11 mouse cellular contexts compared by ENCODE assay signal in genomic region chr19:22596715-22597114, GRCm38 (mm10).
DNase-seq lines count a peak whose midpoint lies in the region; ATAC-seq and TF ChIP-seq lines count a peak whose summit lies in the region.
"Had no signal": no experiment of that assay in that cellular context is flagged by ENCODE, and none has a peak within 500 bp of the region (broad histone marks: within the 10 kb centered on the region; RNA-seq: fewer than 3 reads in every experiment).

No protein-coding gene starts in this region.

- no peak for TF ChIP-seq POLR2A in myocyte (IDR thresholded peaks at IDR 0.05; ENCODE audit: insufficient read length, low read depth)

- no peak for ATAC-seq in heart, postnatal 0 days (ENCODE audit: insufficient read depth, low read depth)
- ATAC-seq in stomach, postnatal 0 days (ENCODE audit: low FRiP score, low TSS enrichment) = no peak
- no peak for ATAC-seq in midbrain, embryonic 14.5 days (ENCODE audit: low FRiP score, low TSS enrichment)

- H3K9me3 ChIP-seq in heart, postnatal 0 days (replicated peaks; ENCODE audit: control insufficient read depth, low read length) = no peaks in the 10 kb centered on the region
- no peaks in the 10 kb centered on the region for H3K9me3 ChIP-seq in stomach, postnatal 0 days (ENCODE audit: control insufficient read depth, low read length)
- H3K9me3 ChIP-seq in midbrain, embryonic 14.5 days (ENCODE audit: control insufficient read depth, low read length) = no peaks in the 10 kb centered on the region
- H3K9me3 ChIP-seq: forebrain, embryonic 10.5 days; kidney, embryonic 15.5 days had no signal

- H3K36me3 ChIP-seq in heart, postnatal 0 days (replicated peaks; ENCODE audit: control insufficient read depth, insufficient read depth, low read length) = no peaks in the 10 kb centered on the region
- H3K36me3 ChIP-seq in myocyte (ENCODE audit: control insufficient read depth, insufficient read depth) = no peaks in the 10 kb centered on the region
- H3K36me3 ChIP-seq in stomach, postnatal 0 days (ENCODE audit: control insufficient read depth, insufficient read depth, low read length) = no peaks in the 10 kb centered on the region
- H3K36me3 ChIP-seq in midbrain, embryonic 14.5 days (ENCODE audit: control insufficient read depth, insufficient read depth, low read length) = no peaks in the 10 kb centered on the region
- H3K36me3 ChIP-seq: forebrain, embryonic 10.5 days; kidney, embryonic 15.5 days had no signal

- no peak for TF ChIP-seq EP300 in heart, postnatal 0 days (IDR thresholded peaks at IDR 0.05; ENCODE audit: low read depth)
- no peak for TF ChIP-seq EP300 in stomach, postnatal 0 days (optimal IDR thresholded peaks at IDR 0.05)

- no peak overlapping the region for H3K9ac ChIP-seq in heart, postnatal 0 days (replicated peaks; ENCODE audit: low read depth, low read length)
- H3K9ac ChIP-seq in stomach, postnatal 0 days (ENCODE audit: low read length) = no peak overlapping the region
- H3K9ac ChIP-seq in midbrain, embryonic 14.5 days (replicated peaks; ENCODE audit: low read length) = no peak overlapping the region
- H3K9ac ChIP-seq: kidney, embryonic 15.5 days had no signal

- WGBS in heart, postnatal 0 days = 14% methylated on average over 3 of the region's 3 CpGs
- 20% methylated on average over 3 of the region's 3 CpGs for WGBS in stomach, postnatal 0 days
- 71% methylated on average over 3 of the region's 3 CpGs for WGBS in midbrain, embryonic 14.5 days

- TF ChIP-seq CTCF in heart, postnatal 0 days (IDR thresholded peaks at IDR 0.05; ENCODE audit: low read depth) = no peak
- TF ChIP-seq CTCF in stomach, postnatal 0 days (IDR thresholded peaks at IDR 0.05; ENCODE audit: low read depth) = no peak

- no peaks in the 10 kb centered on the region for H3K79me2 ChIP-seq in myocyte (ENCODE audit: control insufficient read depth, insufficient read depth)

- H3ac ChIP-seq in myocyte (ENCODE audit: control insufficient read depth, insufficient read length) = no peak overlapping the region

- DNase-seq in heart, postnatal 0 days (ENCODE audit: low spot score) = peak; percentile 20
- DNase-seq in heart, adult 8-10 months (ENCODE audit: low spot score) = no peak
- DNase-seq in cerebellum, adult 9-10 months = peak; percentile 44
- DNase-seq in gonadal fat pad, adult 2 months (ENCODE audit: low read depth) = peak; percentile 4
- no peak for DNase-seq in stomach, postnatal 0 days (ENCODE audit: low spot score)
- DNase-seq in midbrain, embryonic 14.5 days = no peak
- DNase-seq in adrenal gland, adult (ENCODE audit: inconsistent age in 2 of 2, low spot score in 1 of 2) = no peak
- DNase-seq: thymus, postnatal 25 days had no signal

- no peak overlapping the region for H3K27ac ChIP-seq in heart, postnatal 0 days (ENCODE audit: low read depth)
- no peak overlapping the region for H3K27ac ChIP-seq in stomach, postnatal 0 days (replicated peaks)
- no peak overlapping the region for H3K27ac ChIP-seq in midbrain, embryonic 14.5 days (replicated peaks; ENCODE audit: low read depth, low read length)
- H3K27ac ChIP-seq: forebrain, embryonic 10.5 days; kidney, embryonic 15.5 days had no signal

- no peak overlapping the region for H3K4me2 ChIP-seq in heart, postnatal 0 days (ENCODE audit: low read depth, low read length)
- no peak overlapping the region for H3K4me2 ChIP-seq in myocyte (ENCODE audit: low read depth)
- no peak overlapping the region for H3K4me2 ChIP-seq in stomach, postnatal 0 days (replicated peaks; ENCODE audit: low read depth)
- no peak overlapping the region for H3K4me2 ChIP-seq in midbrain, embryonic 14.5 days (ENCODE audit: low read length)
- H3K4me2 ChIP-seq: kidney, embryonic 15.5 days had no signal

- H3K27me3 ChIP-seq in heart, postnatal 0 days (ENCODE audit: control insufficient read depth, insufficient read depth, low read length) = no peaks in the 10 kb centered on the region
- H3K27me3 ChIP-seq in myocyte (ENCODE audit: control insufficient read depth, insufficient read depth, insufficient read length) = no peaks in the 10 kb centered on the region
- H3K27me3 ChIP-seq in stomach, postnatal 0 days (ENCODE audit: control insufficient read depth, insufficient read depth, low read length) = no peaks in the 10 kb centered on the region
- no peaks in the 10 kb centered on the region for H3K27me3 ChIP-seq in midbrain, embryonic 14.5 days (ENCODE audit: control insufficient read depth, insufficient read depth, low read length)
- H3K27me3 ChIP-seq: kidney, embryonic 15.5 days had no signal

- H3K4me1 ChIP-seq in heart, postnatal 0 days (ENCODE audit: control insufficient read depth, insufficient read depth) = no peaks in the 10 kb centered on the region
- no peaks in the 10 kb centered on the region for H3K4me1 ChIP-seq in stomach, postnatal 0 days (replicated peaks; ENCODE audit: control insufficient read depth, insufficient read depth)
- H3K4me1 ChIP-seq in midbrain, embryonic 14.5 days (ENCODE audit: control insufficient read depth, insufficient read depth, low read length) = no peaks in the 10 kb centered on the region
- H3K4me1 ChIP-seq: kidney, embryonic 15.5 days had no signal

- H3K4me3 ChIP-seq in heart, postnatal 0 days (ENCODE audit: low read depth, low read length) = no peak overlapping the region
- H3K4me3 ChIP-seq in myocyte = no peak overlapping the region
- no peak overlapping the region for H3K4me3 ChIP-seq in stomach, postnatal 0 days (ENCODE audit: low read depth, low read length)
- H3K4me3 ChIP-seq in midbrain, embryonic 14.5 days (replicated peaks; ENCODE audit: low read depth, low read length) = no peak overlapping the region
- H3K4me3 ChIP-seq: forebrain, embryonic 10.5 days; kidney, embryonic 15.5 days had no signal

TF ChIP-seq in myocyte, 11 proteins besides CTCF, POLR2A, EP300 and RAD21:
- TF ChIP-seq E2F4 (IDR thresholded peaks at IDR 0.05; ENCODE audit: insufficient read depth) (no peak), MYOD1 (IDR thresholded peaks at IDR 0.05; ENCODE audit: control insufficient read depth in 1 of 3, insufficient read length in 2 of 3, low read depth in 2 of 3) (peak in 2 of 3 experiments; percentile 71 to 80)

Comparison
In these comparisons a context has a peak if more than half of its experiments do, and no peak if none do; other contexts are left out.
1. DNase-seq: peak in heart, postnatal 0 days (single experiment), cerebellum, adult 9-10 months (single experiment) and gonadal fat pad, adult 2 months (single experiment); none in heart, adult 8-10 months (single experiment), stomach, postnatal 0 days (single experiment), midbrain, embryonic 14.5 days (single experiment) and adrenal gland, adult (0 of 2).